Mouse (Mus musculus) T-cell, adult 2 months (primary cell): ENCODE measurements around the gene Urb1.
"Not testable (repeated sequence)": the region's sequence is repeated elsewhere in the genome, so short reads cannot be mapped to it uniquely, and the experiment has no call there.

ENCODE experiments used
- DNase-seq: peaks from one replicate; pipeline ENCODE4 v3.0.0; 2022; ENCODE audit warnings: low spot score

The Urb1 gene

DNA sequence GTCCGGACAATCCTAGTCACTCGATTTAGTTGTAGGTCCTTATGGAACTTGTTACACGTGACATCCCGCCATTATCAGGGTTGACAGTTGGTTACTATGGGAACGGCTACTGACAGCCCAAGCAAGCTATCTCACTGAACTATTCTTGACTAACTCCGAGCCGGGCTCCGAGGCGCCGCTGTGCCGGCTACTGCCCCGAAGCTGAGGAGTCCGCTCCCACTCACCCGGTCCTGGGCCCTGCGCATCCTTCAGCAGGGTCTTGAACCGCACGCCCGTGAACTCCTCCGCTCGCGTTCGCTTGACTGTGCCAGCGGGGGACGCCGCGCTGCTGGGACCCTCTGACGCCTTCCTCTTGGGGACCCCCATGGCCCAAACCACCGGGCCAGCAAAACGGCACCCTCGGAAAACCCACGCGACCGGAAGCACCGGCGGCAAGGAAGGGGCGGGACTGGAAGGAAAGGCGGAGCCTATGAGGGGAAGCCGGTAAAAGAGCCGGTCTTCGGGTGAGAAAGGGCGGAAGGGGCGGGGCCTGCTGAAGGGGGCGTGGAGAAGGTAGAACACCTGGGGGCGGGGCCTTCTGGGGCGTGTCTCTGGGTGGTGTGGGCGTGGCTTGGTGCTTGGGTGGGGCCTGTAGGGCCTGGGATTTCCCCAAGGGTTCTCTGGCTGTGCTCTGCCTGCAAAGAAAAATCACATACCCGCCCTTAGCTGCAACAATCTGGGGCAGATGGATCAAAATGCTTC, at the start of gene Urb1:
TSS of gene Urb1 (minus strand) at position 439 of the 741 bp plus-strand sequence.
- peak; percentile 99 for DNase-seq

DNA sequence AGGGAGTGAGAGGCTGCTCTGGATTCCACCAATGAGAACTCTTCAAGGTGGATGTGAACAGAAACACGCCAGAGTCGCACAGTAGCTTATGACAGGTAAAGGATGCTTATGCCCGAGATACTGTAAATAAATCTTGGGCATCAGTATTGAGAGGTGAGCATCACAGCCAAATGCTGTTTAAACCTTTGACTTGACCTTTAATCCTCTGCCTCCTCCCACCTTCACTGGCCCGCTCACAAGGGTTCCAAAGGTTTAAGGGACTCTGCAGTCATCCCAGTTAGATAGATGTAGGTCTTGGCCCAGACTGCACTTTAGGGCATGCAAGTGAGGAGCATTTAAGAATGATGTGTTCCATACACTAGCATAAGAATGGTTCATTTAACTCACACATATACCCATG, 48.0 kb upstream of the Urb1 start:
- no peak for DNase-seq

GRCm38 (mm10) chr16:90856552-90857200, 46.5 kb upstream of the Urb1 start:
- no peak for DNase-seq

GRCm38 (mm10) chr16:90851621-90852334, 41.6 kb upstream of the Urb1 start:
- no peak for DNase-seq

GRCm38 (mm10) chr16:90850881-90851280, 40.7 kb upstream of the Urb1 start:
- no peak for DNase-seq

GRCm38 (mm10) chr16:90849262-90849661, 39.0 kb upstream of the Urb1 start:
- no peak for DNase-seq

DNA sequence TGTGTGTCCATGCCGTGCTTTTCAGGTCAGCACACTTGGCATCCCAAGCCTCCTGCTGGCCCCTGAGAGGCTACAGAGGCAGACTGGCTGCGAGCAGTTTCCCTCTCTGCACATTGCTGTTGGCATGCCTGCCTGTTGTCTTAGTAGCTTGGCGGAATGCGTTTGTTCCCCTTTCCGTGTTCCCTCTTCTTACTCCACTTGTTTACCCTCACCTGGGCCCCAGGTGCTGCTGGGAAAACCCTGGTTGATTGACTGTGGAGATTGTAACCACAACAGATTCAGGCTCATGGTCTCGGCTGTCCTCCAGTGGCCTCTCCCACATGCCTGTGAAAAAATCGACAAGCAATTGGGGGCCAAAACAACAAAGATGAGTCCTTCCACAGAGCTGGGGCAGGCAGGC, 38.5 kb upstream of the Urb1 start:
- no peak for DNase-seq

DNA sequence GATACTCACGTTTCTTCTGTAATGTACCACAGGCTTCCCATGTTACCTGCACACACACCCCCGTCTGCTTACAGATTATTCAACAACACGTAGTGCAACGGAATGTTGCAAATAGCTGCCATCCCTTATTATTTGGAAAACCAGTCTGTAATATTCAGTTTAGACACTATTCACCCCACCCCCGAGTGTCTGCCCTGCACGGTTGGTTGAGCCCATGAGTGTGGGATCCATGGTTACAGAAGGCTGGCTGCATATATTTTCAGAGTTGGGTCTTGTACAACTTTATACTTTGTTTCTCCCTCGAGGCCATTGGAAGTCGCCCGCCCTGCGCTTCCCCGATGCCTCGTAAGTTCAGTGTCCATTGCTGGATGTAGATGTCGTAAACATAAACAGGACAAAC, 35.4 kb upstream of the Urb1 start:
- no peak for DNase-seq

GRCm38 (mm10) chr16:90845038-90845437, 34.8 kb upstream of the Urb1 start:
- DNase-seq: no peak

DNA sequence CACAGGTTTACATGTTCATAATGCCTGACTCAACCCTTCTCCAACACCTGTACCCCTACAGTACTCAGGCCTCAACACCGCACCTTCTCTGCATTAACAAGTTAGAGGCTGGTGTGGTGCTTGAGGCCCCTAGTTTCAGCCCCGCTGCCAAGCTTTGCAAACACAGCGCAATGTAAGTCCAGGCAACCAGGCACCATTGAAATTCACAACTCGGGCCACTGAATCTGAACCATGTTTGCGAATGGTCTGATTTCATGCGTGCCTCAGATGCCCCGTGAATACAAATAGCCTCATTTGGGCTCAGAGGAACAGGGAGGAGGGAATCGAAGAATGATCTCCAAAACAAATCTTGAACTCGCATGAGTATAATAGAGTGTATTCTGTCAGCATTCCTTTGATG, 32.0 kb upstream of the Urb1 start:
- DNase-seq: no peak

DNA sequence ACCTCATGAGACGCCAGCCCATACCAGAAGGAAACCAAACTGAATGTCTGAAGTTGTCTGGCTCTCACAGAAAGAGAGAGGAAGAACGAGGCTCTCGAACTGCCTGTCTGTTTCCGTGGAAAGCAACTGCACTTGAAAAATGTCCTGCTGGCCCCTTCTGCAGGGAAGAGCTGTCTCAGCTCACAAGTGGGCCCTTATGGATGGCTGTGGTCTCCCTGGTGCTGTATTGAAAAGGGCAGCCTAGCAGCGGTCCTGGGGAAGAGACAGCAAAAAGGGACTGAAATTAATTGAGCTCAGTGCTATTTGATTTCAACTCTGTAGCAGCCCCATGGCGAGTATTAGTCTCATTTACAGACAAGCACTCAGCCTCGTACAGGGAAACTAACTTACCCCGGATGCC, 27.2 kb upstream of the Urb1 start:
- no peak for DNase-seq

- DNase-seq: no peak
Measured at GRCm38 (mm10) chr16:90833041-90833791, 23.0 kb upstream of the Urb1 start.

- no peak for DNase-seq
Measured at GRCm38 (mm10) chr16:90832495-90832894, 22.3 kb upstream of the Urb1 start.

DNA sequence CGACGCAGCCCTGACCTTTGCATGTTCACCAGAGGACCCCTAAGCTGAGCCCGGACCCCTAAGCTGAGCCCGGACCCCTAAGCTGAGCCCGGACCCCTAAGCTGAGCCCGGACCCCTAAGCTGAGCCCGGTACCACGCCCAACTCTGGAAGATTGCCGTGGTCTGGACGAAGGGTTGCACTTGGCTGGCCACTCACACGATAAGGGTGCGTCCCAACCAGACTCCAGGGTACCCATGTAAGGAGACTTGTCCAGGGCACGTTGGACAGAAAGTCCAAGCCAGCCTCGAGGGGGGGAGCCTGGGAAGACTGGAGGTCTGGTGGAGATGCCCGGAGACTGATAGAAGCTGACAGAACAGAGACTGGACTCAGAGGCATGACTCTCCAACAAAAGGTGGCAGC, 21.5 kb upstream of the Urb1 start:
- no peak for DNase-seq

DNA sequence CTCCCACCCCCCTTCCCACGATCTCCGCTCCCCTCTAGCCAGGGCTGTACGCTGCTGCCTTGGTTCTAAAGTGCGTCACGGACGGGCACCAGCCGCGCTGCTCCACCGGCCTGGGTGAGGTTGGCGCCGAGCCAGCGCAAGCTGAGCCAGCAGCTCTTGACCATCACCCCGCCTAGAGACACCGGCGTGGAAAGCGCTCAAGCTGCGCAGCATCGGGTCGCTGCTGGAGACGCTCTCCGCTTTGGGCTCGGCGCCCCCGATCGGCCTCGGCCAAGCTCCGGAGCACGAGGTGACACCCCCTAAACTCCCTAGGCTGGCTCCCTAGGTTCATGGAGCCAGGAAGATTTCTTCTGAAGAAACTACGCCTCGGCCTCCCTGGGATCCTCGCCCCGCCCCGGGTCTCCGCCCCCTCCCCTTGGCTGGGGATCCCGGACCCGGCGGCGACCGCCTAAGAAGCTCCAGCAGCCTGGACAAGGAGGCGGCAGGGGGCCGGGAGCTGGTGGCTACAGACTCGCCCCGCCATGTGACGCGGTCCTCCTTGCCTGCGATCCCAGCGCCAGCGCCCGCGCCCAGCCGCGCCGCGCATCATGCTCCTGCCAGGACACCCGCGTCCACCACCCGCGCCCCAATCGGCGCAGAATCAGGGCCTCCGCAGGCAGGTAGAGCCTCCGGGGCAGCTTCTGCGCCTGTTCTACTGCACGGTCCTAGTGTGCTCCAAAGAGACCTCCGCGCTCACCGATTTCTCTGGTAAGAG, 20.6 kb upstream of the Urb1 start:
- no peak for DNase-seq

GRCm38 (mm10) chr16:90829894-90830685, 19.9 kb upstream of the Urb1 start:
- peak; percentile 45 for DNase-seq

DNA sequence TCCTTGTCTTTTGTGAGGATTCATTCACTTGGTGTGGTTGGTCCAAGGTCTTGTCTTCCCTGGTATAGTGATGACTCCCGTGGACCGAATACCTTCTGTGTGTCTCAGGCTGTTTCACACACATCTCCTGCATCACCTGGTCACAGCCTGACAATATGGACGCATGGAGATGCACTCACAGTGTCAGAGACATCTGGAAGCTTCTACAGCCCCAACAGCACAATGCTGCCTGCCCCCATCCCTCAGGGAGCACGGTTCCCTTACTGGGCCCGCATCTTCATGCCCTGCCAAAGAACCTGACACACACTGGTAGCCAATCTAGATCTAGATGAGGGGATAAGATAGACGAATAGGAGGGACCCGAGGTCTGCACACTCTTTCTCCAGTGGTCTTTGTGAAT, 18.9 kb upstream of the Urb1 start:
- DNase-seq: no peak

DNA sequence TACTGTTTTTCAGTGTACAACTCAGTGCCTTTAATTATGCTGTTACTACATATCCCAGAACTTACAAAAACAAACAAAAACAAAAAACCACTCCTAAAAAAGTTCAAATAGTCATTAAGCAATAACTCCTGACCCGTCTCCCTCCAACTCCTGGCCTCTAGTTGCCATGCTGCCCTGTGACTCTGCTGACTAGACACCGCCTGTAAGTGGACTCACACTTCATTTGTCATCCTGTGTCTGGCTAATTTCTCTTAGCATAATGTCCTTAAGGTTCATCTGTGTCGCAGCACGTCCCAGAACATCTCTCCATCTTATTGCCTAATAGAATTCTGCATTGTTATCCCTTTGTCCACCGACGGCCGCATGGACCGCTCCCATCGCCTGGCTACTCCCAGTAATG, 17.3 kb upstream of the Urb1 start:
- DNase-seq: no peak

- no peak for DNase-seq
Measured at GRCm38 (mm10) chr16:90826457-90826856, 16.2 kb upstream of the Urb1 start, which contains the start of gene Eva1c. TSS of gene Eva1c (plus strand) at chr16:90826719.

- no peak for DNase-seq
Measured at GRCm38 (mm10) chr16:90826041-90826440, 15.8 kb upstream of the Urb1 start.

- DNase-seq: not testable (repeated sequence)
Measured at GRCm38 (mm10) chr16:90823986-90824385, 13.8 kb upstream of the Urb1 start.
